21 mouse cellular contexts compared by ENCODE assay signal in genomic region chr2:165839317-165839652, GRCm38 (mm10). TPM values are rescaled to one million over a fixed set of nuclear protein-coding genes. Genes with fewer than 3 reads are reported as not detected.
DNase-seq lines count a peak whose midpoint lies in the region; ATAC-seq and TF ChIP-seq lines count a peak whose summit lies in the region.
"Had no signal": no experiment of that assay in that cellular context is flagged by ENCODE, and none has a peak within 500 bp of the region (broad histone marks: within the 10 kb centered on the region; RNA-seq: fewer than 3 reads in every experiment).

No protein-coding gene starts in this region.

- no peak for DNase-seq in layer of hippocampus, adult 2 months (ENCODE audit: low spot score in 2 of 2)
- no peak for DNase-seq in layer of hippocampus, postnatal 10 days (ENCODE audit: low spot score in 2 of 2)
- DNase-seq in forebrain, postnatal 0 days: no peak
- no peak for DNase-seq in hindbrain, postnatal 0 days (ENCODE audit: low spot score)
- no peak for DNase-seq in frontal cortex, postnatal 14 days (ENCODE audit: low spot score in 2 of 2)
- no peak for DNase-seq in cerebellum, postnatal 36 days
- DNase-seq: adrenal gland, postnatal 10 days; B cell, adult 2 months; cerebellum, adult 11-12 months; cerebellum, postnatal 25 days; heart, postnatal 14 days; lung, postnatal 14 days; retina, postnatal 1 day had no signal

- no peak overlapping the region for H3K4me2 ChIP-seq in forebrain, postnatal 0 days (ENCODE audit: low read depth)
- no peak overlapping the region for H3K4me2 ChIP-seq in hindbrain, postnatal 0 days (ENCODE audit: low read depth, low read length)
- H3K4me2 ChIP-seq: limb, embryonic 13.5 days had no signal

- H3K27ac ChIP-seq in layer of hippocampus, adult 2 months: peak overlapping the region; percentile 85
- H3K27ac ChIP-seq in cortical plate, adult 2 months (ENCODE audit: insufficient read depth, low read length): peak overlapping the region; percentile 41; the same call in 1 of the 2 replicates
- no peak overlapping the region; the same call in 1 of the 2 replicates for H3K27ac ChIP-seq in forebrain, postnatal 0 days (ENCODE audit: low read depth, low read length)
- H3K27ac ChIP-seq in hindbrain, postnatal 0 days: peak overlapping the region; percentile 38; the same call in 1 of the 2 replicates
- H3K27ac ChIP-seq: embryonic facial prominence, embryonic 10.5 days; heart, embryonic 10.5 days; kidney, postnatal 0 days; limb, embryonic 13.5 days; liver, embryonic 14.5 days had no signal

- 0 out of 2 replicates have a peak, but pooled peaks have one; percentile 26 for ATAC-seq in forebrain, postnatal 0 days
- no peak for ATAC-seq in hindbrain, postnatal 0 days
- ATAC-seq in megakaryocyte-erythroid progenitor cell, adult 5-6 weeks (replicated peaks; ENCODE audit: low FRiP score, low TSS enrichment, poor library complexity, severe bottlenecking): no peak

- no peaks in the 10 kb centered on the region for H3K9me3 ChIP-seq in forebrain, postnatal 0 days (ENCODE audit: low read length)
- no peaks in the 10 kb centered on the region for H3K9me3 ChIP-seq in hindbrain, postnatal 0 days (ENCODE audit: low read length)
- H3K9me3 ChIP-seq: embryonic facial prominence, embryonic 10.5 days; heart, embryonic 10.5 days; limb, embryonic 13.5 days had no signal

- H3K4me1 ChIP-seq in cortical plate, adult 2 months (ENCODE audit: control insufficient read depth, insufficient read depth, low read length): peaks cover 10% of the 10 kb centered on the region
- H3K4me1 ChIP-seq in forebrain, postnatal 0 days (ENCODE audit: insufficient read depth): no peaks in the 10 kb centered on the region
- peaks cover 5% of the 10 kb centered on the region; the same call in 1 of the 2 replicates for H3K4me1 ChIP-seq in hindbrain, postnatal 0 days (ENCODE audit: insufficient read depth, low read length)
- H3K4me1 ChIP-seq: embryonic facial prominence, embryonic 10.5 days had no signal

- no peak for TF ChIP-seq POLR2A in cortical plate, adult 2 months (IDR thresholded peaks at IDR 0.05; ENCODE audit: extremely low read depth, insufficient read depth, low read length)

- WGBS in forebrain, postnatal 0 days: 30% methylated on average over 2 of the region's 2 CpGs
- WGBS in hindbrain, postnatal 0 days: 34% methylated on average over 2 of the region's 2 CpGs

- no peaks in the 10 kb centered on the region for H3K27me3 ChIP-seq in forebrain, postnatal 0 days (ENCODE audit: insufficient read depth, low read length)
- H3K27me3 ChIP-seq in hindbrain, postnatal 0 days (ENCODE audit: insufficient read depth, low read length): no peaks in the 10 kb centered on the region
- H3K27me3 ChIP-seq: limb, embryonic 13.5 days had no signal

- no peak for TF ChIP-seq CTCF in layer of hippocampus, adult 2 months (conservative IDR thresholded peaks at IDR 0.05)
- no peak for TF ChIP-seq CTCF in cortical plate, adult 2 months (IDR thresholded peaks at IDR 0.05; ENCODE audit: extremely low read depth, insufficient read depth, low read length)
- no peak for TF ChIP-seq CTCF in forebrain, postnatal 0 days (IDR thresholded peaks at IDR 0.05; ENCODE audit: low read depth)
- no peak for TF ChIP-seq CTCF in hindbrain, postnatal 0 days (IDR thresholded peaks at IDR 0.05; ENCODE audit: low read depth)

- H3K36me3 ChIP-seq in forebrain, postnatal 0 days (ENCODE audit: insufficient read depth): peaks cover 81% of the 10 kb centered on the region
- H3K36me3 ChIP-seq in hindbrain, postnatal 0 days (ENCODE audit: insufficient read depth, low read length): peaks cover 48% of the 10 kb centered on the region

- no peak overlapping the region for H3K4me3 ChIP-seq in layer of hippocampus, adult 2 months
- H3K4me3 ChIP-seq in cortical plate, adult 2 months (ENCODE audit: insufficient read depth, low read length): no peak overlapping the region
- no peak overlapping the region for H3K4me3 ChIP-seq in forebrain, postnatal 0 days (ENCODE audit: low read depth, low read length)
- H3K4me3 ChIP-seq in hindbrain, postnatal 0 days (ENCODE audit: low read length): no peak overlapping the region
- H3K4me3 ChIP-seq: embryonic facial prominence, embryonic 10.5 days; erythroblast, embryonic 14.5 days; heart, embryonic 10.5 days; limb, embryonic 13.5 days had no signal

- H3K9ac ChIP-seq in forebrain, postnatal 0 days: 0 out of 2 replicates have a peak overlapping the region, but pooled peaks have one; percentile 1
- H3K9ac ChIP-seq in hindbrain, postnatal 0 days (replicated peaks; ENCODE audit: low read length): no peak overlapping the region
- H3K9ac ChIP-seq: limb, embryonic 13.5 days; liver, embryonic 14.5 days had no signal

RNA-seq across cellular contexts. Expression of gene Zmynd8, which starts 59.5 kb away (rescaled TPM):
- total RNA-seq in layer of hippocampus, adult 2 months (2021): 100 to 1,000 TPM; 173 to 186 TPM
- total RNA-seq in layer of hippocampus, postnatal 10 days (2021): 100 to 1,000 TPM; 112 to 116 TPM
- polyA plus RNA-seq in cortical plate, adult 2 months (2012; rRNA removed): 90.5 and 106 TPM in 2 replicates
- 51.4 and 63.5 TPM in 2 replicates for total RNA-seq in forebrain, postnatal 0 days (2014; rRNA removed)
- polyA plus RNA-seq in forebrain, postnatal 0 days (2015; fragmentation: Nextera tagmentation; extraction: Ambion mirVana): 37.7 and 45.7 TPM in 2 replicates
- total RNA-seq in hindbrain, postnatal 0 days (2014; rRNA removed): 46.6 and 46.8 TPM in 2 replicates
- 53.0 and 56.9 TPM in 2 replicates for polyA plus RNA-seq in hindbrain, postnatal 0 days (2015; fragmentation: Nextera tagmentation; extraction: Ambion mirVana)
- 70.9 and 80.1 TPM in 2 replicates for total RNA-seq in megakaryocyte-erythroid progenitor cell, adult 5-6 weeks (2014; fragmentation: Nextera tagmentation)
- total RNA-seq in megakaryocyte-erythroid progenitor cell, adult 5-6 weeks (2017): 27.2 and 42.9 TPM in 2 replicates
